Mouse (Mus musculus): ENCODE results near the gene Gm10718. TPM values are rescaled to one million over a fixed set of nuclear protein-coding genes. Genes with fewer than 3 reads are reported as not detected.
"Not testable (repeated sequence)": the region's sequence is repeated elsewhere in the genome, so short reads cannot be mapped to it uniquely, and the experiment has no call there.

Gm10718 gene
- polyA plus RNA-seq, 1 experiment from 2014 or later = not detected

GRCm38 (mm10) chr9:3030677-3031318, 7.5 kb downstream of the Gm10718 start:
- not testable (repeated sequence) for H3K9ac ChIP-seq (ENCODE audit: low read depth, low read length); H3K27me3 ChIP-seq (replicated peaks; ENCODE audit: control insufficient read depth, insufficient read depth, low read length); H3K9me3 ChIP-seq (ENCODE audit: control insufficient read depth, low read length); ATAC-seq (ENCODE audit: low read depth); H3K4me1 ChIP-seq (ENCODE audit: control insufficient read depth, insufficient read depth, low read length); H3K36me3 ChIP-seq (ENCODE audit: control insufficient read depth, insufficient read depth, low read length); H3K4me2 ChIP-seq (ENCODE audit: low read depth, low read length); H3K4me3 ChIP-seq (ENCODE audit: low read depth, low read length); H3K27ac ChIP-seq (replicated peaks; ENCODE audit: low read depth, low read length)
- 65% methylated on average over 2 of the region's 10 CpGs for WGBS
- DNase-seq (ENCODE audit: low spot score) = peak; percentile 90

- not testable (repeated sequence) for ATAC-seq (ENCODE audit: low read depth); H3K36me3 ChIP-seq (ENCODE audit: control insufficient read depth, insufficient read depth, low read length); H3K9me3 ChIP-seq (ENCODE audit: control insufficient read depth, low read length); H3K4me3 ChIP-seq (ENCODE audit: low read depth, low read length); H3K9ac ChIP-seq (ENCODE audit: low read depth, low read length); DNase-seq (ENCODE audit: low spot score); H3K27ac ChIP-seq (replicated peaks; ENCODE audit: low read depth, low read length); H3K4me2 ChIP-seq (ENCODE audit: low read depth, low read length); H3K4me1 ChIP-seq (ENCODE audit: control insufficient read depth, insufficient read depth, low read length); H3K27me3 ChIP-seq (replicated peaks; ENCODE audit: control insufficient read depth, insufficient read depth, low read length)
- no CpG with 5 or more reads among the region's 8 CpGs for WGBS
Observed at GRCm38 (mm10) chr9:3034299-3034698, 11.0 kb downstream of the Gm10718 start, which contains the start of gene Gm17535. Gene Gm17535 (plus strand): TSS chr9:3034599.

- not testable (repeated sequence) for ATAC-seq (ENCODE audit: low read depth); H3K4me1 ChIP-seq (ENCODE audit: control insufficient read depth, insufficient read depth, low read length); H3K27ac ChIP-seq (replicated peaks; ENCODE audit: low read depth, low read length); DNase-seq (ENCODE audit: low spot score); H3K9ac ChIP-seq (ENCODE audit: low read depth, low read length); H3K9me3 ChIP-seq (ENCODE audit: control insufficient read depth, low read length); H3K27me3 ChIP-seq (replicated peaks; ENCODE audit: control insufficient read depth, insufficient read depth, low read length); H3K36me3 ChIP-seq (ENCODE audit: control insufficient read depth, insufficient read depth, low read length); H3K4me3 ChIP-seq (ENCODE audit: low read depth, low read length); H3K4me2 ChIP-seq (ENCODE audit: low read depth, low read length)
- WGBS = 70% methylated on average over 6 of the region's 8 CpGs
Observed at GRCm38 (mm10) chr9:3036577-3036976, 13.2 kb downstream of the Gm10718 start, which contains the start of gene Gm10715. Gene Gm10715 (plus strand): TSS chr9:3036877.

GRCm38 (mm10) chr9:3038161-3038560, 14.8 kb downstream of the Gm10718 start:
- 60% methylated on average over 4 of the region's 4 CpGs for WGBS
- H3K4me1 ChIP-seq (ENCODE audit: control insufficient read depth, insufficient read depth, low read length); ATAC-seq (ENCODE audit: low read depth); H3K36me3 ChIP-seq (ENCODE audit: control insufficient read depth, insufficient read depth, low read length); H3K9me3 ChIP-seq (ENCODE audit: control insufficient read depth, low read length); H3K4me3 ChIP-seq (ENCODE audit: low read depth, low read length); DNase-seq (ENCODE audit: low spot score); H3K27ac ChIP-seq (replicated peaks; ENCODE audit: low read depth, low read length); H3K27me3 ChIP-seq (replicated peaks; ENCODE audit: control insufficient read depth, insufficient read depth, low read length); H3K4me2 ChIP-seq (ENCODE audit: low read depth, low read length); H3K9ac ChIP-seq (ENCODE audit: low read depth, low read length): not testable (repeated sequence)

Small RNA genes within 50 kb of the gene (microRNA-seq; reads per million reads assigned to microRNA genes)
- not detected for gene Mir101c (ENCODE audit: borderline number of aligned reads)

Other genes starting within 250 kb of the Gm10718 start
- not detected in 2 replicates for gene Gm10722, start 22.6 kb upstream of the Gm10718 start, polyA plus RNA-seq (2014; fragmentation: Nextera tagmentation; extraction: Ambion mirVana)
- gene Gm11168, start 20.2 kb upstream of the Gm10718 start, polyA plus RNA-seq (2014; fragmentation: Nextera tagmentation; extraction: Ambion mirVana) = not detected in 2 replicates
- gene Gm10721, start 10.4 kb upstream of the Gm10718 start, polyA plus RNA-seq (2014; fragmentation: Nextera tagmentation; extraction: Ambion mirVana) = not detected in 2 replicates
- not detected in 2 replicates for gene Gm10720, start 7.9 kb upstream of the Gm10718 start, polyA plus RNA-seq (2014; fragmentation: Nextera tagmentation; extraction: Ambion mirVana)
- gene Gm10719, start 6.1 kb upstream of the Gm10718 start, polyA plus RNA-seq (2014; fragmentation: Nextera tagmentation; extraction: Ambion mirVana) = not detected in 2 replicates
- gene Gm10717, start 1.9 kb downstream of the Gm10718 start, polyA plus RNA-seq (2014; fragmentation: Nextera tagmentation; extraction: Ambion mirVana) = not detected in 2 replicates
- not detected in 2 replicates for gene Gm17535, start 11.1 kb downstream of the Gm10718 start, polyA plus RNA-seq (2014; fragmentation: Nextera tagmentation; extraction: Ambion mirVana)
- gene Gm10715, start 13.3 kb downstream of the Gm10718 start, polyA plus RNA-seq (2014; fragmentation: Nextera tagmentation; extraction: Ambion mirVana) = not detected in 2 replicates